Comparison of ENCODE assay signal across 15 mouse cellular contexts in genomic region chr17:15174354-15174953, GRCm38 (mm10).
A peak's percentile ranks its signal among the peaks of the same experiment; 100 is the strongest.
DNase-seq lines count a peak whose midpoint lies in the region; ATAC-seq and TF ChIP-seq lines count a peak whose summit lies in the region.
"Had no signal": no experiment of that assay in that cellular context is flagged by ENCODE, and none has a peak within 500 bp of the region (broad histone marks: within the 10 kb centered on the region; RNA-seq: fewer than 3 reads in every experiment).

No protein-coding gene starts in this region.

- no peak for TF ChIP-seq POLR2A in liver, adult 2 months (IDR thresholded peaks at IDR 0.05; ENCODE audit: extremely low read depth, insufficient read depth, low read length)

- TF ChIP-seq CTCF in liver, adult 2 months (IDR thresholded peaks at IDR 0.05; ENCODE audit: low read depth, low read length) = no peak

- WGBS in liver, adult 2 months = 31% methylated on average over 9 of the region's 9 CpGs
- 35% methylated on average over 9 of the region's 9 CpGs for WGBS in liver, embryonic 11.5 days
- 29% methylated on average over 9 of the region's 9 CpGs for WGBS in kidney, embryonic 15.5 days

- H3K36me3 ChIP-seq in liver, adult 2 months (ENCODE audit: control insufficient read depth, insufficient read depth, low read length) = no peaks in the 10 kb centered on the region
- H3K36me3 ChIP-seq in liver, embryonic 11.5 days (ENCODE audit: control insufficient read depth, insufficient read depth, low read length) = no peaks in the 10 kb centered on the region
- H3K36me3 ChIP-seq in kidney, embryonic 15.5 days = no peaks in the 10 kb centered on the region
- H3K36me3 ChIP-seq: lung, embryonic 15.5 days; midbrain, embryonic 12.5 days had no signal

- no peak overlapping the region for H3K4me3 ChIP-seq in liver, adult 2 months (ENCODE audit: insufficient read depth, low read depth, low read length)
- no peak overlapping the region for H3K4me3 ChIP-seq in liver, embryonic 11.5 days (ENCODE audit: low read depth, low read length)
- H3K4me3 ChIP-seq in kidney, embryonic 15.5 days (replicated peaks) = no peak overlapping the region
- H3K4me3 ChIP-seq: lung, embryonic 15.5 days; midbrain, embryonic 12.5 days had no signal

- peak; percentile 38 for DNase-seq in liver, adult 2 months (ENCODE audit: extremely low read depth, low read depth, low spot score)
- DNase-seq in liver, embryonic 11.5 days (ENCODE audit: low spot score) = no peak
- no peak for DNase-seq in cerebellum, adult 11-12 months
- no peak for DNase-seq in left cerebral cortex, adult 18-20 months (ENCODE audit: low spot score in 2 of 2)
- no peak for DNase-seq in embryo, embryonic 9.5 days (ENCODE audit: extremely low spot score)
- DNase-seq: cerebellum, postnatal 10 days; heart, postnatal 10 days; layer of hippocampus, adult 9-11 months; left cerebral cortex, postnatal 4 days had no signal

- ATAC-seq in liver, embryonic 11.5 days (replicated peaks; ENCODE audit: low FRiP score) = no peak; the same call in 1 of the 2 replicates
- peak; percentile 93 to 95 for ATAC-seq in hematopoietic stem cell, adult 5-6 weeks (replicated peaks in 1 of 2; ENCODE audit: insufficient read depth in 1 of 2, low FRiP score in 2 of 2, low TSS enrichment in 1 of 2, low read depth in 1 of 2, poor library complexity in 2 of 2, severe bottlenecking in 2 of 2)
- peak; percentile 90 for ATAC-seq in kidney, embryonic 15.5 days (replicated peaks; ENCODE audit: low FRiP score)
- ATAC-seq in megakaryocyte progenitor cell, adult 5-6 weeks (replicated peaks; ENCODE audit: poor library complexity) = peak; percentile 93
- ATAC-seq: hindbrain, postnatal 0 days had no signal

- H3K27ac ChIP-seq in liver, adult 2 months (replicated peaks; ENCODE audit: insufficient read depth, low read depth, low read length) = no peak overlapping the region
- H3K27ac ChIP-seq in liver, embryonic 11.5 days (ENCODE audit: low read depth, low read length) = no peak overlapping the region
- peak overlapping the region; percentile 79 for H3K27ac ChIP-seq in kidney, embryonic 15.5 days
- H3K27ac ChIP-seq: hindbrain, postnatal 0 days; lung, embryonic 15.5 days; midbrain, embryonic 12.5 days had no signal

- no peaks in the 10 kb centered on the region for H3K4me1 ChIP-seq in liver, adult 2 months (ENCODE audit: control insufficient read depth, insufficient read depth, low read length)
- no peaks in the 10 kb centered on the region; the same call in 1 of the 2 replicates for H3K4me1 ChIP-seq in liver, embryonic 11.5 days (replicated peaks; ENCODE audit: control insufficient read depth, insufficient read depth, low read length)
- H3K4me1 ChIP-seq in kidney, embryonic 15.5 days = peaks cover 16% of the 10 kb centered on the region
- H3K4me1 ChIP-seq: lung, embryonic 15.5 days had no signal

- H3K9me3 ChIP-seq in liver, embryonic 11.5 days (ENCODE audit: control insufficient read depth, low read length) = no peaks in the 10 kb centered on the region
- H3K9me3 ChIP-seq in kidney, embryonic 15.5 days (replicated peaks) = no peaks in the 10 kb centered on the region
- H3K9me3 ChIP-seq: lung, embryonic 15.5 days; midbrain, embryonic 12.5 days had no signal

- H3K4me2 ChIP-seq in liver, embryonic 11.5 days = no peak overlapping the region
- H3K4me2 ChIP-seq in kidney, embryonic 15.5 days = peak overlapping the region; percentile 14; the same call in 1 of the 2 replicates
- H3K4me2 ChIP-seq: lung, embryonic 15.5 days; midbrain, embryonic 12.5 days had no signal

- no peaks in the 10 kb centered on the region for H3K79me2 ChIP-seq in liver, adult 2 months (ENCODE audit: control insufficient read depth, insufficient read depth, low read length)

- no peaks in the 10 kb centered on the region for H3K27me3 ChIP-seq in liver, adult 2 months (ENCODE audit: control insufficient read depth, insufficient read depth, low read length)
- no peaks in the 10 kb centered on the region for H3K27me3 ChIP-seq in liver, embryonic 11.5 days (replicated peaks; ENCODE audit: control insufficient read depth, insufficient read depth, low read length)
- peaks cover 13% of the 10 kb centered on the region; the same call in 1 of the 2 replicates for H3K27me3 ChIP-seq in kidney, embryonic 15.5 days
- H3K27me3 ChIP-seq: lung, embryonic 15.5 days; midbrain, embryonic 12.5 days had no signal

- no peak overlapping the region for H3K9ac ChIP-seq in liver, adult 2 months (ENCODE audit: low read depth, low read length)
- H3K9ac ChIP-seq in liver, embryonic 11.5 days (ENCODE audit: low read depth, low read length) = no peak overlapping the region
- no peak overlapping the region for H3K9ac ChIP-seq in kidney, embryonic 15.5 days
- H3K9ac ChIP-seq: lung, embryonic 15.5 days; midbrain, embryonic 12.5 days had no signal
